Mouse (Mus musculus) ES-E14 (cell line): ENCODE measurements around the gene March1. TPM values are rescaled to one million over a fixed set of nuclear protein-coding genes. Genes with fewer than 3 reads are reported as not detected.

Experiments
- DNase-seq: peaks from one replicate; pipeline ENCODE4 v3.0.0-alpha.2; 2013; ENCODE audit warnings: low read depth, low spot score
- H3K27ac ChIP-seq: 2 replicates; pipeline ENCODE4 v1.5.1; 2012; ENCODE audit warnings: low read depth, mild to moderate bottlenecking, low read length, moderate library complexity, mixed read lengths; ENCODE audit not compliant: poor library complexity, insufficient read depth, severe bottlenecking
- H3K36me3 ChIP-seq: 2 replicates; pipeline ENCODE4 v1.6.1; 2012; ENCODE audit warnings: mild to moderate bottlenecking, low read length, moderate library complexity, mixed read lengths; ENCODE audit not compliant: control insufficient read depth, poor library complexity, insufficient read depth, severe bottlenecking
- H3K4me1 ChIP-seq, 2 experiments: fragments of 150-350 bp in 1 of 2; sonication (generic) in 1 of 2; 2 replicates each; pipeline ENCODE4 v1.6.1; 2012; ENCODE audit warnings: low read length in 2 of 2, mild to moderate bottlenecking in 1 of 2, mixed read lengths in 1 of 2; ENCODE audit not compliant: control insufficient read depth in 2 of 2, insufficient read depth in 2 of 2, poor library complexity in 1 of 2
- H3K4me3 ChIP-seq, 2 experiments: fragments of 150-350 bp in 1 of 2; sonication (generic) in 1 of 2; 2 replicates each; pipeline ENCODE4 v1.5.1; 2012; ENCODE audit warnings: low read length in 2 of 2, low read depth in 1 of 2, mild to moderate bottlenecking in 1 of 2, mixed read lengths in 1 of 2; ENCODE audit not compliant: insufficient read depth in 1 of 2, poor library complexity in 1 of 2, severe bottlenecking in 1 of 2
- H3K9ac ChIP-seq: 2 replicates; pipeline ENCODE4 v1.6.1; 2012; ENCODE audit warnings: low read depth, mild to moderate bottlenecking, low read length, mixed read lengths; ENCODE audit not compliant: poor library complexity, insufficient read depth, severe bottlenecking
- H3K9me3 ChIP-seq: fragments of 150-350 bp; sonication (generic); 2 replicates; pipeline ENCODE4 v1.6.1; 2012; ENCODE audit warnings: low read depth, mild to moderate bottlenecking, low read length; ENCODE audit not compliant: control insufficient read depth, insufficient read depth
- CHD2 ChIP-seq: IDR thresholded peaks from 2 replicates; pipeline ENCODE4 v1.6.1; 2014; ENCODE audit warnings: mild to moderate bottlenecking, low read depth, low read length, inconsistent platforms
- HCFC1 ChIP-seq: IDR thresholded peaks from 2 replicates; pipeline ENCODE4 v1.6.1; 2012; ENCODE audit warnings: low read length, inconsistent platforms, borderline replicate concordance; ENCODE audit not compliant: insufficient read depth
- MAFK ChIP-seq: IDR thresholded peaks from 2 replicates; pipeline ENCODE4 v1.6.1; 2014; ENCODE audit warnings: mild to moderate bottlenecking, low read depth, low read length, inconsistent platforms; ENCODE audit not compliant: insufficient read depth
- ZC3H11A ChIP-seq: IDR thresholded peaks from 2 replicates; pipeline ENCODE4 v1.6.1; 2012; ENCODE audit warnings: low read depth, mild to moderate bottlenecking, inconsistent platforms, low read length, borderline replicate concordance
- ZNF384 ChIP-seq: IDR thresholded peaks from 2 replicates; pipeline ENCODE4 v1.6.1; 2012; ENCODE audit warnings: low read depth, low read length, inconsistent platforms
- in situ Hi-C, 2 experiments: fragments of 600-800 bp; cut with MboI; formaldehyde crosslinking; loops; one replicate each; pipeline ENCODE4 v1.15.1; 2025; ENCODE audit warnings: low sequenced_read_pairs in 2 of 2, inconsistent platforms in 1 of 2; ENCODE audit not compliant: unreplicated experiment in 2 of 2
- total RNA-seq: library from RNA; depleted of rRNA; stranded (reverse); fragments of 300-350 nt; gene quantifications from 2 replicates; pipeline ENCODE4 v1.2.3, GENCODE M21; 2012

Gene March1
- total RNA-seq, 1 experiment, result 0.22 TPM

DNA sequence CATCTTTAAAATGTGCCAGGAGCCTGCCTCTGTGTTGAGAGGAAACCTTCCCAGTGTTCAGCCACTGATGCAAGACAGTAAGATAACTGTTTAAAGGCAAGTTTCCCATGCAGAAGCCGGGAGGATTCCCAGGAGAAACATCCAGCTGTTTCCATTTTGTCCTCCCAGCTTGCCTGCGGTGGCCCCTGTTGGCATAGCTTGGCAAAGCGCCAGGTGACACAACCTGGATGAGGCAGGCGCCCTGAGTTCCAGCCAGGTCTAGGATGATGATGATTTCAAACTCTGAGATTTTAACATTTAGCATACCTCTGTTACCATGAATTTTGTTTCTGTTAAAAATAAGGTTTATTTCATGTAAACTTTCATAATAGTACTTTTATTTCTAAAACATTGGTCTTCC lies 651.8 kb downstream of the March1 start:
- DNase-seq, result no peak
- in situ Hi-C loops, result no loop called here
- no peak overlapping the region for H3K27ac ChIP-seq
- no peaks in the 10 kb centered on the region for H3K9me3 ChIP-seq
- TF ChIP-seq CHD2 (no peak), ZC3H11A (no peak), MAFK (no peak), HCFC1 (no peak), ZNF384 (no peak)
- H3K9ac ChIP-seq, result no peak overlapping the region
- H3K36me3 ChIP-seq, result no peaks in the 10 kb centered on the region
- no peak overlapping the region for H3K4me3 ChIP-seq
- H3K4me1 ChIP-seq, result no peaks in the 10 kb centered on the region

DNA sequence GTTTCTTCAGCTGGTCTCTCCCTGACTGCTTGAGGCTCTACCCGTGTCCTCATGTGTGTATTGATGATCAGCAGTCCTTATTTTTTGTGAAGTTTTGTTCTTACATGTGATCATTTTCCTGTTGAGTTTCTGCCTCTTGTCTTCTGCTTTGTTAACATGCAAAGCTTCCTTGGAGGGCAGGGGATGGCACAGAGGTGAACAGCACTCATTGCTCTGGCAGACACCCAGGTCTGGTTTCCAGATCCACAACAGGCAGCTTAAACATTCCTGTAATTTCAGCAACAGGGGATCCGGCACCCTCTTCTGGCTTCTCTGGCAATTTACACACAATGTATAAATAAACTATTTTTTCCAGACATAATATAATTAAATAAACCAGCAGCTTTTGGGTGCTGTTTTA lies 652.4 kb downstream of the March1 start:
- no peaks in the 10 kb centered on the region for H3K4me1 ChIP-seq
- TF ChIP-seq MAFK (no peak), ZNF384 (no peak), ZC3H11A (no peak), CHD2 (no peak), HCFC1 (no peak)
- H3K9ac ChIP-seq, result no peak overlapping the region
- no peak overlapping the region for H3K27ac ChIP-seq
- no peaks in the 10 kb centered on the region for H3K9me3 ChIP-seq
- no peak for DNase-seq
- in situ Hi-C loops, result no loop called here
- no peak overlapping the region for H3K4me3 ChIP-seq
- no peaks in the 10 kb centered on the region for H3K36me3 ChIP-seq

DNA sequence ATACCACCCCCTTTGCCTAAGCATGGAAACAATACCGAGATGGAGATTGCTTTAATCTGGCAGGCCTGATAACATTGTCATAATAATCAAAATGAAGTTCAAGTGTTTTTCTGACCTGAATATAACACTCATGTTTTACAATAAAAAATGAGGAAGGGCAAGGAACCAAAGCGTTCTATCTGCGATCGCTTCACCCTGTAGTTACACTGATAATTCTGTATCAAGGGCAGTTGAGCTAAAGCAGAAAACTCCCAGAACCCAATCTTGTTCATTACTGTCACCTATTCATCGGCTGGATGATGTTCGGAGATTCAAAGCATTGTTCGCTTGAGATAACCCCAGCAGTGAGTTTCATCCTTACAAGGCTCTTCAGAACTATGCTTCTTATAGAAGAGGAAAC lies 700.1 kb downstream of the March1 start:
- TF ChIP-seq ZNF384, result no peak
- TF ChIP-seq CHD2, result no peak
- no peak for TF ChIP-seq HCFC1
- no peak for DNase-seq
- in situ Hi-C loops, result no loop called here

DNA sequence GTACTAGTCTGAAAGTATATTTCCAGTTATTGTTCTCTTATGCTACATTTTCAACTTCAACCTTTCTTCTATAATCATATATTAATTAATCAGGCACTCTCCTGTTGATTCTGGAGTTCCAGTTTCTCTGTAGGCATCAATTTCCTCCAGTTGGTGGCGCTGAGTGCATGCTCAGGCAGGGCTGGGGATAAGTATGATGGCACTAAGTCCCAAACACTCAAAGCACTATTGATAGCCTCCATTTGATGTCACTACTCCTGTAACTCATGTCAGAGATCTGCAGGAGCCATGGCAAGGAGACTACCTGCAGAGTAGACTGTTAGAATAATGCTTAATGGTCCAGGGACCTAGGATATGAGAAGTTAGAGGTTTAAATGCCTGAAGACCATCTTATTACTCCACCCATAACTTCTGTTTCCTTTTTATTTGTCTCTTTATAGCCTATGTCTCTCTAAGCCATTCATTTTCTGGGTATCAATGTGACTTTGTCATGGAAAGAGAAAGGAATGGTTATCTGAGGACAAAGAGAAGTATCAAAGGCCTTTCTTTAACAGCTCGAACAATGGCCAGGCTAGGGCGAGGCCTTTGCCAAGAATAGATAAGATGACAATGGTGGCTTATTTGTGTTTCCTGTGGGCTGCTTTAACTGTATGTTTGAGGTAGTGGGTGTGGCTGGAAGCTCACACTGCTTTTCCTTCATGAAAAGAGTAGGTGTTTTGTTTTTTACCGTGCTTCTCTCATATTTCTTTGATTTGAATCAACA lies 705.5 kb downstream of the March1 start:
- H3K9ac ChIP-seq, result no peak overlapping the region
- H3K36me3 ChIP-seq, result no peaks in the 10 kb centered on the region
- no peak overlapping the region for H3K27ac ChIP-seq
- no peak for TF ChIP-seq HCFC1
- no peak for TF ChIP-seq ZNF384
- no peak for TF ChIP-seq MAFK
- TF ChIP-seq CHD2, result no peak
- no peak for TF ChIP-seq ZC3H11A
- H3K4me3 ChIP-seq, result no peak overlapping the region
- peak; percentile 58 for DNase-seq
- H3K4me1 ChIP-seq, result no peaks in the 10 kb centered on the region
- H3K9me3 ChIP-seq, result no peaks in the 10 kb centered on the region
- in situ Hi-C loops, result no loop called here

More for the DNA sequence above, 700.1 kb downstream of the March1 start:
- H3K4me1 ChIP-seq, result no peaks in the 10 kb centered on the region
- no peaks in the 10 kb centered on the region for H3K36me3 ChIP-seq
- H3K27ac ChIP-seq, result no peak overlapping the region
- H3K9ac ChIP-seq, result no peak overlapping the region
- H3K9me3 ChIP-seq, result no peaks in the 10 kb centered on the region
- no peak overlapping the region for H3K4me3 ChIP-seq
